Mouse (Mus musculus) brain, embryonic 18.5 days (tissue): Measurements from ENCODE around the gene Iqgap3.
A peak's percentile ranks its signal among the peaks of the same experiment; 100 is the strongest.

Experiments used
- DNase-seq: peaks from one replicate; pipeline ENCODE4 v3.0.0-alpha.2; 2012; ENCODE audit warnings: low read depth, low spot score

The Iqgap3 gene

GRCm38 (mm10) chr3:88138336-88139242 is 56.8 kb downstream of the Iqgap3 start:
- DNase-seq, result peak; percentile 97

- DNase-seq, result no peak
Observed at GRCm38 (mm10) chr3:88139243-88140177, 57.7 kb downstream of the Iqgap3 start.

- no peak for DNase-seq
Observed at GRCm38 (mm10) chr3:88140178-88140902, 58.6 kb downstream of the Iqgap3 start.

- DNase-seq, result no peak
Observed at GRCm38 (mm10) chr3:88140903-88141430, 59.2 kb downstream of the Iqgap3 start.

- no peak for DNase-seq
Observed at GRCm38 (mm10) chr3:88141439-88141786, 59.6 kb downstream of the Iqgap3 start.

GRCm38 (mm10) chr3:88141787-88142523 is 60.2 kb downstream of the Iqgap3 start, which contains the start of gene Mef2d:
TSS of gene Mef2d (plus strand) at chr3:88142372.
- DNase-seq, result peak; percentile 94

- DNase-seq, result no peak
Observed at GRCm38 (mm10) chr3:88142546-88142915, 60.8 kb downstream of the Iqgap3 start.

- DNase-seq, result no peak
Observed at GRCm38 (mm10) chr3:88142916-88143771, 61.4 kb downstream of the Iqgap3 start.

GRCm38 (mm10) chr3:88143961-88144486 is 62.3 kb downstream of the Iqgap3 start:
- no peak for DNase-seq

GRCm38 (mm10) chr3:88144648-88145410 is 63.1 kb downstream of the Iqgap3 start:
- no peak for DNase-seq

- no peak for DNase-seq
Observed at GRCm38 (mm10) chr3:88145411-88145782, 63.6 kb downstream of the Iqgap3 start.

GRCm38 (mm10) chr3:88145952-88146351 is 64.2 kb downstream of the Iqgap3 start:
- DNase-seq, result no peak

- no peak for DNase-seq
Observed at GRCm38 (mm10) chr3:88146376-88147112, 64.8 kb downstream of the Iqgap3 start.

GRCm38 (mm10) chr3:88147444-88147843 is 65.7 kb downstream of the Iqgap3 start:
- no peak for DNase-seq

- DNase-seq, result no peak
Observed at GRCm38 (mm10) chr3:88147866-88148265, 66.1 kb downstream of the Iqgap3 start.

GRCm38 (mm10) chr3:88148354-88148753 is 66.6 kb downstream of the Iqgap3 start:
- no peak for DNase-seq

GRCm38 (mm10) chr3:88148776-88149509 is 67.2 kb downstream of the Iqgap3 start:
- no peak for DNase-seq
